ENCODE assay signal across 13 mouse cellular contexts in genomic region chr4:43613060-43613730, GRCm38 (mm10). TPM values are rescaled to one million over a fixed set of nuclear protein-coding genes. Genes with fewer than 3 reads are reported as not detected.
A peak's percentile ranks its signal among the peaks of the same experiment; 100 is the strongest.
DNase-seq lines count a peak whose midpoint lies in the region; ATAC-seq lines count a peak whose summit lies in the region.
"Had no signal": no experiment of that assay in that cellular context is flagged by ENCODE, and none has a peak within 500 bp of the region (broad histone marks: within the 10 kb centered on the region; RNA-seq: fewer than 3 reads in every experiment).

No protein-coding gene starts in this region.

- H3K27ac ChIP-seq in kidney, embryonic 14.5 days (ENCODE audit: low read depth, low read length) = no peak overlapping the region
- H3K27ac ChIP-seq: layer of hippocampus, adult 2 months; stomach, embryonic 15.5 days had no signal

- no peaks in the 10 kb centered on the region for H3K9me3 ChIP-seq in kidney, embryonic 14.5 days (ENCODE audit: control insufficient read depth, low read length)
- H3K9me3 ChIP-seq: stomach, embryonic 15.5 days had no signal

- H3K4me2 ChIP-seq in kidney, embryonic 14.5 days (replicated peaks; ENCODE audit: low read depth, low read length) = no peak overlapping the region
- H3K4me2 ChIP-seq: stomach, embryonic 15.5 days had no signal

- no peak for ATAC-seq in kidney, embryonic 14.5 days (ENCODE audit: low FRiP score, low TSS enrichment)

- intact Hi-C loops in left cerebral cortex, postnatal 25 days (cut with DNase I) = no loop called here

- no peaks in the 10 kb centered on the region for H3K4me1 ChIP-seq in kidney, embryonic 14.5 days (ENCODE audit: control insufficient read depth, insufficient read depth, low read length)
- H3K4me1 ChIP-seq: stomach, embryonic 15.5 days had no signal

- no peak overlapping the region for H3K9ac ChIP-seq in kidney, embryonic 14.5 days (ENCODE audit: low read depth, low read length)
- H3K9ac ChIP-seq: stomach, embryonic 15.5 days had no signal

- DNase-seq in kidney, postnatal 10 days = peak; percentile 42
- peak; percentile 83 for DNase-seq in MEL-GATA-1-ER (ENCODE audit: extremely low read depth, low read depth)
- peak; percentile 24 for DNase-seq in induced T-regulatory cell, adult 2 months (ENCODE audit: low read depth)
- DNase-seq in lung, postnatal 36 days = peak; percentile 77
- DNase-seq in embryo, embryonic 11 days = no peak
- no peak for DNase-seq in left cerebral cortex, postnatal 25 days (ENCODE audit: low spot score in 2 of 2)
- DNase-seq: cerebellum, adult 9-11 months; heart, postnatal 36 days had no signal

- no peak overlapping the region for H3K4me3 ChIP-seq in kidney, embryonic 14.5 days (ENCODE audit: low read length)
- H3K4me3 ChIP-seq: layer of hippocampus, adult 2 months; stomach, embryonic 15.5 days had no signal

- no peaks in the 10 kb centered on the region for H3K27me3 ChIP-seq in kidney, embryonic 14.5 days (ENCODE audit: control insufficient read depth, insufficient read depth, low read length)
- H3K27me3 ChIP-seq: stomach, embryonic 15.5 days had no signal

- WGBS in kidney, embryonic 14.5 days = 59% methylated on average over 3 of the region's 3 CpGs

- no peaks in the 10 kb centered on the region for H3K36me3 ChIP-seq in kidney, embryonic 14.5 days (ENCODE audit: control insufficient read depth, insufficient read depth, low read length)
- H3K36me3 ChIP-seq: stomach, embryonic 15.5 days had no signal

RNA-seq across cellular contexts. Expression of gene Npr2, which starts 18.5 kb away (rescaled TPM):
- 6.0 and 11.1 TPM in 2 replicates for polyA plus RNA-seq in kidney, embryonic 14.5 days (2014; fragmentation: Nextera tagmentation; extraction: Ambion mirVana)
- total RNA-seq in left cerebral cortex, postnatal 25 days (2021) = 10 to 100 TPM; 49.0 to 50.1 TPM

RNA-seq across cellular contexts. Expression of gene Msmp, which starts 28.9 kb away (rescaled TPM):
- 0.63 and 1.0 TPM in 2 replicates for polyA plus RNA-seq in kidney, embryonic 14.5 days (2014; fragmentation: Nextera tagmentation; extraction: Ambion mirVana)
- total RNA-seq in left cerebral cortex, postnatal 25 days (2021) = under 1 TPM in 1 of 2 experiments, not detected in 1; 0.50 TPM
- total RNA-seq: gastrocnemius, adult 8-10 months; layer of hippocampus, adult 2 months had no signal
- polyA plus RNA-seq: limb, embryonic 11.5 days had no signal

RNA-seq across cellular contexts. Expression of gene Gba2, which starts 34.5 kb away (rescaled TPM):
- polyA plus RNA-seq in kidney, embryonic 14.5 days (2014; fragmentation: Nextera tagmentation; extraction: Ambion mirVana) = 13.1 and 17.9 TPM in 2 replicates
- 10 to 100 TPM; 65.9 to 69.4 TPM for total RNA-seq in left cerebral cortex, postnatal 25 days (2021)

RNA-seq across cellular contexts. Expression of gene Rgp1, which starts 34.7 kb away (rescaled TPM):
- polyA plus RNA-seq in kidney, embryonic 14.5 days (2014; fragmentation: Nextera tagmentation; extraction: Ambion mirVana) = 27.9 and 34.4 TPM in 2 replicates
- total RNA-seq in left cerebral cortex, postnatal 25 days (2021) = 10 to 100 TPM; 44.3 to 46.7 TPM

RNA-seq across cellular contexts. Expression of gene Spag8, which starts 40.2 kb away (rescaled TPM):
- polyA plus RNA-seq in kidney, embryonic 14.5 days (2014; fragmentation: Nextera tagmentation; extraction: Ambion mirVana) = 0.93 and 1.3 TPM in 2 replicates
- 1 to 10 TPM in 1 of 2 experiments, under 1 TPM in 1; 0.73 to 1.2 TPM for total RNA-seq in left cerebral cortex, postnatal 25 days (2021)
- total RNA-seq: gastrocnemius, adult 8-10 months; heart, postnatal 36 days had no signal

Comparison
In these comparisons a context has a peak if more than half of its experiments do, and no peak if none do; other contexts are left out.
1. DNase-seq: peak in kidney, postnatal 10 days (single experiment), MEL-GATA-1-ER (single experiment), induced T-regulatory cell, adult 2 months (single experiment) and lung, postnatal 36 days (single experiment); none in embryo, embryonic 11 days (single experiment) and left cerebral cortex, postnatal 25 days (0 of 2).